In the genomic region with DNA sequence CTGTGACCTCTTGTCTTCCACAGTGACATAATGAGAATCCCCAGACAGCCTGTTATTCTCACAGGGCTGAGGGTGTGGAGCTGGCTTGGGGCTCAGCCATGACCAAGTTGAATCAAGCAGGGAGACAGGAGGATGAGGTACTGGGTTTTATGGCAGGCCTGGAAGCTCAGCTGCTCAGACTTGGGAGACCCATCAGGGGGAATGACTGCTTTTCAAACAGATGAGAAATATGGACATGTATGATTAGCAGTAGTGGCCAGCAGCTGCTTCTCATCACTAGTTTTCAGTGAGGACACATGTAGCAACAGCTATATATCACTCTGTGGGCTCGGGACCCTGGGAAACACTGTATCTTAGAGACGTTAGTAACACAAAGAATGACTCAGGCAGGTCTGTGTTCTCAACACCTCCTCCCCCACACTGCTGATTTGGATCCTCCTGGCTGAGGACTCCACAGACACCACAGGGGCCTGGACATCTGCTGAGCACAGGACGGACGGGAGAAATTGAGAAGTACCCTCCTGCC, we compare ENCODE assay signal across 10 mouse cellular contexts.
DNase-seq lines count a peak whose midpoint lies in the region; ATAC-seq and TF ChIP-seq lines count a peak whose summit lies in the region.
"Had no signal": no experiment of that assay in that cellular context is flagged by ENCODE, and none has a peak within 500 bp of the region (broad histone marks: within the 10 kb centered on the region; RNA-seq: fewer than 3 reads in every experiment).

No protein-coding gene starts in this region.

- no peaks in the 10 kb centered on the region for H3K4me1 ChIP-seq in hindbrain, postnatal 0 days (ENCODE audit: insufficient read depth, low read length)
- no peaks in the 10 kb centered on the region for H3K4me1 ChIP-seq in hindbrain, embryonic 13.5 days (replicated peaks)
- no peaks in the 10 kb centered on the region for H3K4me1 ChIP-seq in kidney, adult 2 months (ENCODE audit: control insufficient read depth, insufficient read depth, low read length)
- H3K4me1 ChIP-seq in midbrain, embryonic 10.5 days, result no peaks in the 10 kb centered on the region
- H3K4me1 ChIP-seq: megakaryocyte, embryonic 14.5 days had no signal

- H3K36me3 ChIP-seq in hindbrain, postnatal 0 days (ENCODE audit: insufficient read depth, low read length), result no peaks in the 10 kb centered on the region
- no peaks in the 10 kb centered on the region for H3K36me3 ChIP-seq in hindbrain, embryonic 13.5 days
- no peaks in the 10 kb centered on the region for H3K36me3 ChIP-seq in kidney, adult 2 months (ENCODE audit: control insufficient read depth, insufficient read depth, low read length)
- H3K36me3 ChIP-seq in midbrain, embryonic 10.5 days, result no peaks in the 10 kb centered on the region

- H3K27me3 ChIP-seq in hindbrain, postnatal 0 days (ENCODE audit: insufficient read depth, low read length), result no peaks in the 10 kb centered on the region
- H3K27me3 ChIP-seq in hindbrain, embryonic 13.5 days, result no peaks in the 10 kb centered on the region
- no peaks in the 10 kb centered on the region; the same call in 1 of the 2 replicates for H3K27me3 ChIP-seq in kidney, adult 2 months (replicated peaks; ENCODE audit: control insufficient read depth, insufficient read depth, low read length)
- no peaks in the 10 kb centered on the region for H3K27me3 ChIP-seq in midbrain, embryonic 10.5 days (ENCODE audit: low read depth, poor library complexity, severe bottlenecking)
- H3K27me3 ChIP-seq: megakaryocyte, embryonic 14.5 days had no signal

- 49% methylated on average over 4 of the region's 4 CpGs for WGBS in hindbrain, postnatal 0 days
- 62% methylated on average over 4 of the region's 4 CpGs for WGBS in hindbrain, embryonic 13.5 days
- WGBS in kidney, adult 2 months, result 58% methylated on average over 4 of the region's 4 CpGs
- 77% methylated on average over 4 of the region's 4 CpGs for WGBS in midbrain, embryonic 10.5 days

- no peak overlapping the region for H3K9ac ChIP-seq in hindbrain, postnatal 0 days (replicated peaks; ENCODE audit: low read length)
- H3K9ac ChIP-seq in hindbrain, embryonic 13.5 days, result no peak overlapping the region

- intact Hi-C loops in left cerebral cortex, postnatal 4 days (cut with DNase I), result no loop called here

- H3K9me3 ChIP-seq in hindbrain, postnatal 0 days (ENCODE audit: low read length), result no peaks in the 10 kb centered on the region
- H3K9me3 ChIP-seq in hindbrain, embryonic 13.5 days, result 0 out of 2 replicates have a peak, but pooled peaks cover 3% of the 10 kb centered on the region
- H3K9me3 ChIP-seq in midbrain, embryonic 10.5 days (replicated peaks), result no peaks in the 10 kb centered on the region

- no peak overlapping the region for H3K27ac ChIP-seq in hindbrain, postnatal 0 days
- no peak overlapping the region for H3K27ac ChIP-seq in hindbrain, embryonic 13.5 days
- peak overlapping the region; percentile 26 for H3K27ac ChIP-seq in kidney, adult 2 months (ENCODE audit: insufficient read depth, low read depth, low read length)
- H3K27ac ChIP-seq in midbrain, embryonic 10.5 days (replicated peaks), result no peak overlapping the region

- TF ChIP-seq CTCF in hindbrain, postnatal 0 days (IDR thresholded peaks at IDR 0.05; ENCODE audit: low read depth), result no peak
- TF ChIP-seq CTCF in kidney, adult 2 months (conservative IDR thresholded peaks at IDR 0.05; ENCODE audit: insufficient read depth, insufficient read length, low read depth, low read length), result no peak

- ATAC-seq in hindbrain, postnatal 0 days, result peak; percentile 49; the same call in 1 of the 2 replicates
- ATAC-seq in hindbrain, embryonic 13.5 days (ENCODE audit: low FRiP score), result no peak
- ATAC-seq in frontal cortex, adult (ENCODE audit: low TSS enrichment), result peak; percentile 94

- DNase-seq in hindbrain, postnatal 0 days (ENCODE audit: low spot score), result peak; percentile 51
- peak; percentile 27 for DNase-seq in kidney, adult 2 months
- DNase-seq in left cerebral cortex, postnatal 4 days, result peak; percentile 63
- peak; percentile 34 for DNase-seq in telencephalon, adult 2 months (ENCODE audit: low read depth, low spot score)
- no peak for DNase-seq in midbrain, embryonic 10.5 days (ENCODE audit: low spot score)
- DNase-seq in thymus, postnatal 0 days (ENCODE audit: low spot score), result no peak

- TF ChIP-seq POLR2A in kidney, adult 2 months (IDR thresholded peaks at IDR 0.05; ENCODE audit: low read depth, low read length), result no peak

- H3K4me2 ChIP-seq in hindbrain, postnatal 0 days (ENCODE audit: low read depth, low read length), result no peak overlapping the region
- H3K4me2 ChIP-seq in hindbrain, embryonic 13.5 days, result no peak overlapping the region

- no peak overlapping the region for H3K4me3 ChIP-seq in hindbrain, postnatal 0 days (ENCODE audit: low read length)
- H3K4me3 ChIP-seq in hindbrain, embryonic 13.5 days, result no peak overlapping the region
- no peak overlapping the region for H3K4me3 ChIP-seq in kidney, adult 2 months (ENCODE audit: insufficient read depth, low read depth, low read length)
- no peak overlapping the region for H3K4me3 ChIP-seq in midbrain, embryonic 10.5 days
- H3K4me3 ChIP-seq: erythroblast, embryonic 14.5 days; megakaryocyte, embryonic 14.5 days had no signal

Comparison
In these comparisons a context has a peak if more than half of its experiments do, and no peak if none do; other contexts are left out.
1. DNase-seq: peak in hindbrain, postnatal 0 days (single experiment), kidney, adult 2 months (single experiment), left cerebral cortex, postnatal 4 days (single experiment) and telencephalon, adult 2 months (single experiment); none in midbrain, embryonic 10.5 days (single experiment) and thymus, postnatal 0 days (single experiment).